Mouse (Mus musculus): ENCODE measurements around the gene Robo1.

Gene Robo1

DNA sequence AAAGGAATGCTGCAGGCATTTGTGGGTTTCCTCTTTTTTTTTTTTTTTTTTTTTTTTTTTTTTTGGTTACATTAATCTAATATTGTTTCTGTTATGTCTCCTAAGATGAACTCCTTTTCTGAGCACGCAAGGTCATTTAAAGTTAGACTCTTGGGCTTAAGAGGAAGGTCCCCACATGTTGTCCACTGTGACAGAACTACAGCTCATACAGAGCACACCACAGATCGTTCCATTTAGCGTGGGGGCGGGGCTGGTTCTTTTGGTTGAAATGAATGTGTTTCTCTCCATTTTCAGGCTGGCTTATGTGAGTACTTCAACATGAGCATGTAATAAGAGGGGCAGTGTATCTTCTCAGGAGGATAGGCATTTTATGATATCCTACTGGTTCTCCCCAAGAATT lies 622.8 kb downstream of the Robo1 start:
- DNase-seq (ENCODE audit: low read depth, low spot score): no peak

DNA sequence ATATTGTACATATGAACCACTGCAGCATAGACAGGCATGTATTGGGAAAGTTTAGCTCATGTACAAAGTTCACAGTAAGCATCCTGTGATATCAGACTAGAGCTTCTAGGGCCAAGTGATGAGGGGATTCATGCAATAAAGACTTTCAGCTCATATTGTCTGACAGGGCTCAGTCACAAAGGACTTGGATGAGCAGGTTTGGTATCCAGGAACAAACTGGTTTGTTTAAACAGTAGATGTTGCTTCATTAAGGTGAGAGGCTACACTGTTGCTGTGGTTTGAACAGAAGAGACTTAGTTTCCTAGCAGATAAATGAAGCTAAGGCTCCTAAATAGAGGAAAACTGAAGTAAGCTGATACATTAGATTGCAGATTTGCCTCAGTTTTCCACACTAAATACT lies 626.8 kb downstream of the Robo1 start:
- DNase-seq (ENCODE audit: low read depth, low spot score): no peak

- no peak for DNase-seq (ENCODE audit: low read depth, low spot score)
Observed at GRCm38 (mm10) chr16:72937183-72937582, 629.1 kb downstream of the Robo1 start.

GRCm38 (mm10) chr16:72939862-72940261 lies 631.8 kb downstream of the Robo1 start:
- no peak for DNase-seq (ENCODE audit: low read depth, low spot score)

GRCm38 (mm10) chr16:72940786-72941185 lies 632.7 kb downstream of the Robo1 start:
- no peak for DNase-seq (ENCODE audit: low read depth, low spot score)

- DNase-seq (ENCODE audit: low read depth, low spot score): no peak
Observed at GRCm38 (mm10) chr16:72944403-72944802, 636.3 kb downstream of the Robo1 start.

GRCm38 (mm10) chr16:72951969-72952368 lies 643.9 kb downstream of the Robo1 start:
- DNase-seq (ENCODE audit: low read depth, low spot score): no peak

DNA sequence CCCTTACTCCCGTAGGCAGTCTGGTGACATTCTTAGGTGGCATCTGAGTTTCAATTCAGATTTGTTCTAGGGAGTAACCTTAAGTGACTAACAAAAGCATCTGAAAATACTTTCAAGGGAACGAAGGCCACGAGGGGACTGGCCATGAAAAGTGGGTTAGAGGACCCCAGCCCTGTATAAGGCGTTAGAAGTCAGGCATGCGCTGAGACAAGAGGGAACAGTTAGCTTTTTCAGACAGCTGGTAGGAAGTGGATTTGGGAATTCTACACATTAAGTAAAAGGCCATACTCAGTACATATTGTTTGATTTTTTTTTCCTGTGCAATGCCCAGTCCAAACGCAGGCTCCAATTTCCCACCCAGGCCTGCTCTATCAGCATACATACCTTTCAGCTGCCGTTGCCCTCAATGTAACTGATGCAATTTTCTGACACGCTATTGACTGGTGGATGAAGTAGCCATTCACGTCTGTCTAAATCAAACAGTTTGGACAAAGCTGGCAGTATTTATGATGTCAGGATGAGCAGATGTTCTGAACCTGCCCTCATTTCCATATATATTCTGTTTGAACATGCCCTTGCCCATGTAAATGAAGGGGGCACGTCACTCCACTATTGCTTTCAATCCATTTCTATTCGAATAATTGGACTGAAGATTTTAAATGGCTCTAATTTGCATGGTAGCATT lies 651.1 kb downstream of the Robo1 start:
- no peak for DNase-seq (ENCODE audit: low read depth, low spot score)

DNA sequence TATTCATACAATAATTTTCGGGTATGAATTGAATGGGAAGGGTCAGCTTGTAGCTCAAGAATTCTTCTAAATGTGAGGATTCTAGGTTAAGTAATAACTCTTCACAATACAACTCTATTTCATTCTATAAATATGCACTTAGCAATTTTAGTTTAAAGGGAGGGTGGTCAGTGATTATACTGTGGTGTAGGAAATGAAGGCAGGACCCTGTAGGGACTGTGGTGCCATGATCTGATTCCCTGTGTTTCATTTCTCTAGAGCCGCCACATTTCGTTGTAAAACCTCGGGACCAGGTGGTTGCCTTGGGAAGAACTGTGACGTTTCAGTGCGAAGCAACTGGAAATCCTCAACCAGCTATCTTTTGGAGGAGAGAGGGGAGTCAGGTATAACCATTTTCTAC lies 651.7 kb downstream of the Robo1 start:
- no peak for DNase-seq (ENCODE audit: low read depth, low spot score)

DNA sequence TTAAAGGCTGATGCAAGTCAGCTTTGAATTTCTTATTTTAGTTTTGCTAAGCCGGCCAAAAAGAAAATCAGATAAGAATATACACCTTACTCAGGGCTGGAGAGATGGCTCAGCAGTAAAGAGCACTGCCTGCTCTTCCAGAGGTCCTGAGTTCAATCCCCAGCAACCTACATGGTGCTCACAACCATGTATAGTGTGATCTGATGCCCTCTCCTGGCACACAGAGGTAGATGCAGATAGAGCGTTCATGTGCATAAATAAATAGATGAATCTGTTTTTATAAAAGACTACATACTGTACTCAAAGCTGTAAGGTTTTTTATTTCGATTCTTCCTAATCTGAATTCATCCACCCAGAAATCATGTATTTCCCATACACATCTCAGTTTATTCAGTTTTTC lies 655.7 kb downstream of the Robo1 start:
- DNase-seq (ENCODE audit: low read depth, low spot score): no peak

- DNase-seq (ENCODE audit: low read depth, low spot score): no peak
Observed at GRCm38 (mm10) chr16:72967509-72967908, 659.4 kb downstream of the Robo1 start.

DNA sequence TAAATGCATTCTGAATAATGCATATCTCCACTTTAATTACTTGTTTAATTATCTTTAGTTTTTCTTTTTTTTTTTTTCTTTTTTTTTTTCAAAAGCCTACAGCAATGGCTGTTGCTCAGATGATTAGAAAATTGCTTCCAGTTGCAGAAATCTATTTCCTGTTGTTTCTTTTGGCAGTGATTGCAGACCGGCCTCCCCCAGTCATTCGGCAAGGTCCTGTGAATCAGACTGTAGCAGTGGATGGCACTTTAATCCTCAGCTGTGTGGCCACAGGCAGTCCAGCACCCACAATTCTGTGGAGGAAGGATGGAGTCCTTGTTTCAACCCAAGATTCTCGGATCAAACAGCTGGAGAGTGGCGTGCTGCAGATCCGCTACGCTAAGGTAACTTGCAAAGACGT lies 661.9 kb downstream of the Robo1 start:
- no peak for DNase-seq (ENCODE audit: low read depth, low spot score)

- DNase-seq (ENCODE audit: low read depth, low spot score): no peak
Observed at GRCm38 (mm10) chr16:72973685-72974084, 665.6 kb downstream of the Robo1 start.

DNA sequence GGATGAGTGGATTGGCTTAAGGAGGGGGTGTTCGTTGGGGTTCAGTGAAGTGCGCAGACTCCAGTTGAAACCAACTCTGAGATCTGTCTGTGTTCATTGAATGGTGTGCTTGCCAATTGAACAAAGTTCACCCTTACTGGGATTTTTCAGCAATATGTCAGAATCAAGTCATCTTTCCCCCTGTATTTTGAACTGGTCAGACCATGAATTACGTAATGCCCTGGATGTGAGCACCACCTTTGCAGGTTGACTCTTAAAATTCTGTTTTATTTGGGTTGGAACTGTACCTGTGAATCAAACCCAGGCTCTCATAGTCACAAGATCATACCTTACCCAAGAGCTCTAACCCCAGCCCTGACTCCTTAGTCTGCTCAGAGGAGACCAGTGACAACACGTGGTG lies 666.6 kb downstream of the Robo1 start:
- no peak for DNase-seq (ENCODE audit: low read depth, low spot score)

GRCm38 (mm10) chr16:72976849-72977576 lies 668.9 kb downstream of the Robo1 start:
- DNase-seq (ENCODE audit: low read depth, low spot score): no peak

DNA sequence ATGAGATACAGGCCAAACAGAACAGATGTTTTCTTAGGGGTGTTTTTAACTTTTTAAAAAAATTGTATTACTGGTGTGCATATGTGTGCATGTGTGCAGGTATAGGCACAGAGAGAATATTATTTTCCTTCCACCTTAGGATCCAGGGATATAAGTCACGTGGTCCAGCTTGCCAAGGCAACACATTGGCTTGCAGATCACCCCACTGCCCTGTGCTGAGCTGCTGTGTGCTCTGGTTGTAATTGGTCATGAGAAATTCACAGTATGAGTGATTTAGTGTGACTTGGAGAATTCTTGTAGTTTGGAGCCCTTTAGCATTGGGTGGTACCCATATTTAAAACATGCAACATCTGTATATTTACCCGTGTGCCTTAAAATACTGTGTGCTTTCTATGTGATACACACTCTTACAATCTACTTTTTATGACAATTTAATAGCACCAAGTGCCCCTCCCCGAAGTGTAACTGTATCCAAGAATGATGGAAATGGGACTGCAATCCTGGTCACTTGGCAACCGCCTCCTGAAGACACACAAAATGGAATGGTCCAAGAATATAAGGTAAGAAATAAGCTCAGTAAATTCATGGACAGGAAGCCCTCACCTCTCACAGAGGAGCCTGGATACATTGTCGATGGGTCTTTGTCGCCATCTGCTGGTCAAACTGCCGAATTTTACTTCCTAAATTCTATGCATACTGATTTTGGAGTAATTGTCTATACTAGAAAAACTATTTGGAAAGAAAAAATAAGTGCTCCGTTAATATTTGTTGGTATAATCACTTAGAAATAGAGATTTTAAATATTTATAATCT lies 671.5 kb downstream of the Robo1 start:
- DNase-seq (ENCODE audit: low read depth, low spot score): no peak

- DNase-seq (ENCODE audit: low read depth, low spot score): no peak
Observed at GRCm38 (mm10) chr16:72990376-72991167, 682.5 kb downstream of the Robo1 start.

DNA sequence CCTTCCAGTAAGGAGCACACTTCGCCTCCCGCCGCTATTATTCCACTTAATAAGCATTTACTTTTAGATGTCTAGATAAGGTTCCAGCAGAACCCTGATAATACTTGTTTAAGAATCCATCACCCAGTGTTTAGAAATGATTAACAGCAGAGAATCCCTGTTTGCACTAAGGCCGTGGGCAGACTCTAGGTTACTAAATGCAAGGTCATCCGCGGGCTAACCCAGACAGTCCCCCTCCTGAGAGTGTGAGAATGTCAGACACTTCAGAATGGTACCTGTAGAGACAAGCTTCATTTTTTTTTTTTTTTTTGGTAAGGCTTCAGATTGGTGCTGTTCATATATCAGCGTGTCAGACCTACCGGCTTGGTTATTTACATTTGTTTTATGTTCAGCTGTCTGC lies 685.1 kb downstream of the Robo1 start:
- no peak for DNase-seq (ENCODE audit: low read depth, low spot score)

DNA sequence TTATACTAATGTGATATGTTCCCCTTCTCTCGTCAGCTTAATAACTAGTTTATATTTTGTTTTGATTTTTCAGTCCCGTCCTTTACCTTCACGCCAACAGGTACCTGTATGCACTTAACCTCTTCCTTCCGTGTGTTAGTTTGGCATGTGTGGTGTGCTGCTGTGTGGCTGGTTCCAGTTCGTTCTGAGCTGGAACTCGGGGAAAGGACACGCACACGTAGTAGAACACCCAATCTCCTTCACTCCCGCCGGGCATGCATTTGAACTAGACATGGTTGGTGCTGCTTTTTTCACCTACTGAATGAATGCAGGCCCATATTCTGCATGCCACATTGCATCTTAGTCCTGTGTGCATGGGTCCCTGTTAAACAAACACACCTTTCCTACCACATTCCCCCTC lies 685.5 kb downstream of the Robo1 start:
- DNase-seq (ENCODE audit: low read depth, low spot score): no peak

DNA sequence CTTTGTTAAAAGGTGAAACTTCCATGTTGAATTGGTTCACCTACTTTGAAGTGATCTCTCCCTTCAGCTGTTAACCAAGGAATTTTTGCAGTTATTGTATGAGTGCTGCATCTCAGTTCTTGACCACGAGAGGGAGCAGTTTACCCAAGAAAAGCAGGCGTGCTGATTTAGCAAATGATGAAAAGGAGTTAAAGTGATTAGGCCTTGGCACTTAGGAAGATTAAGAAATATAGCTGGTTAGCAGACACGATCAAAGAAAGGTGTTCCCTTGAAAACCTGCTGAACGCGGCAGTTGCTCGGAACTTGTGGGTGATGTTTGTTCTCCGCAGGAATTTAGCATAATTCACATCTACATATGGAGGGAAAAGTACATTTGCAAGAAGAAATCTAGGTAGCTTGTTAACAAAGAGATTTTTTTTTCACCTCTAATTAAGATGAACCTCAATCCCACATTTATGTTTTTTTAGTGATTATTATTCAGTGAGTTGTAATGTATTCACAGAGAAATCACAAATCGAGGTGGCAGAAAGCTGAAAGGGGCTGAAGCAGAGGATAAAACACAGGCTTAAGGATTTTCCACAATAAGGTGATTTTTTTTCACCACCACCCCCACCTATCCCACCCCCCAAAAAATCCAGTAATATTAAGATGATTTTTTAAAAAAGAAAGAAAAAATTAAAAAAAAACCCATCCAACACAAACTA lies 687.3 kb downstream of the Robo1 start:
- DNase-seq (ENCODE audit: low read depth, low spot score): no peak

DNA sequence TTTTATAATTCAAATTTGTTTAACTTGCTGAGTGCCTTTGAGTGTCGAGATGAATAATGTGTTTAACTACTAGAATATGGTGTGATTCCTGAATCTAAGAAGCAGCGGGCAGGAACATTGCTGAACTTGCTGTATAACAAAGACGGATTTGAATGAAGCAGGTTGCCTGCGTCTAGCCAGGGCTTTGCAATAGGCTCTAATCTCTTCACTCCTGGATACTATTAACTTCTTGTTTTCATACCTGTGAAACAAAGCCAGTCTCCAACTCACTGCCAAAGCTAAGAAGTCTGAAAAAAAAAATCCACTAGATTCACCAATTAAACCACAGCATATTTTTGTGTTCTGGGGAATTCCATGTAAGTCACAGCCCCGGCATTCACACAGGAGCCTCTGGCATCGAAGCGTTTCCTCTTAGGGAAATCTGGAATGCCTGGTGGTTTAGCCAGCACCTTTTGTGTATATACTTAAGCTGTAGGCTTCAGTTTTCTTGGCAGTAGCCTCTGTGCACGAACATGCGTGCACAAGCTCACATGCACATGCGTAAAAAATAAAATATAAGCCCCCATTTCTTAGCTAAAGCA lies 687.9 kb downstream of the Robo1 start:
- DNase-seq (ENCODE audit: low read depth, low spot score): no peak
